Mouse (Mus musculus) 3134 (cell line): Measurements from ENCODE around the gene Ddx27.

Experiments
- DNase-seq: peaks from one replicate; pipeline ENCODE4 v3.0.0-alpha.2; 2011; ENCODE audit warnings: low spot score; ENCODE audit not compliant: insufficient read length; ENCODE audit errors: extremely low read depth

The Ddx27 gene

GRCm38 (mm10) chr2:167019396-167019795 is 4.4 kb downstream of the Ddx27 start:
- no peak for DNase-seq

GRCm38 (mm10) chr2:167028553-167028952 is 13.6 kb downstream of the Ddx27 start:
- DNase-seq = no peak

GRCm38 (mm10) chr2:167030507-167030906 is 15.5 kb downstream of the Ddx27 start:
- no peak for DNase-seq

- DNase-seq = no peak
These were observed 22.7 kb downstream of the Ddx27 start for GRCm38 (mm10) chr2:167037710-167038109.

GRCm38 (mm10) chr2:167038297-167038696 is 23.3 kb downstream of the Ddx27 start:
- no peak for DNase-seq

- DNase-seq = no peak
These were observed 23.7 kb downstream of the Ddx27 start for GRCm38 (mm10) chr2:167038716-167039115.

GRCm38 (mm10) chr2:167039386-167039785 is 24.4 kb downstream of the Ddx27 start:
- no peak for DNase-seq

GRCm38 (mm10) chr2:167043400-167044121 is 28.6 kb downstream of the Ddx27 start:
- DNase-seq = no peak

- no peak for DNase-seq
These were observed 33.2 kb downstream of the Ddx27 start for GRCm38 (mm10) chr2:167048223-167048622.

GRCm38 (mm10) chr2:167048698-167049358 is 33.8 kb downstream of the Ddx27 start:
- no peak for DNase-seq

GRCm38 (mm10) chr2:167053127-167053844 is 38.3 kb downstream of the Ddx27 start:
- DNase-seq = no peak

GRCm38 (mm10) chr2:167055386-167055785 is 40.4 kb downstream of the Ddx27 start:
- no peak for DNase-seq

- no peak for DNase-seq
These were observed 41.4 kb downstream of the Ddx27 start for GRCm38 (mm10) chr2:167056210-167056941.

- no peak for DNase-seq
These were observed 41.9 kb downstream of the Ddx27 start for GRCm38 (mm10) chr2:167056942-167057323.

- DNase-seq = no peak
These were observed 43.2 kb downstream of the Ddx27 start for GRCm38 (mm10) chr2:167058201-167058600.

GRCm38 (mm10) chr2:167058814-167059387 is 43.9 kb downstream of the Ddx27 start:
- no peak for DNase-seq

- DNase-seq = no peak
These were observed 44.5 kb downstream of the Ddx27 start for GRCm38 (mm10) chr2:167059536-167059935.

GRCm38 (mm10) chr2:167059960-167060359 is 45.0 kb downstream of the Ddx27 start:
- DNase-seq = no peak

- DNase-seq = no peak
These were observed 45.4 kb downstream of the Ddx27 start for GRCm38 (mm10) chr2:167060360-167060759.

- DNase-seq = no peak
These were observed 45.8 kb downstream of the Ddx27 start for GRCm38 (mm10) chr2:167060761-167061160.
